Mouse (Mus musculus): ENCODE measurements around the gene Sgo1. TPM values are rescaled to one million over a fixed set of nuclear protein-coding genes. Genes with fewer than 3 reads are reported as not detected.
"Not testable (repeated sequence)": the region's sequence is repeated elsewhere in the genome, so short reads cannot be mapped to it uniquely, and the experiment has no call there.

Gene Sgo1
- polyA plus RNA-seq (2014; fragmentation: Nextera tagmentation; extraction: Ambion mirVana), result 51.3 and 58.5 TPM in 2 replicates

- H3K9ac ChIP-seq (ENCODE audit: low read length), result peak within 1 kb of the TSS; percentile 73
- peak within 1 kb of the TSS; percentile 58 for H3K4me3 ChIP-seq (ENCODE audit: low read depth, low read length)
- ATAC-seq (replicated peaks; ENCODE audit: low FRiP score) (peak; percentile 99), DNase-seq (ENCODE audit: low spot score) (peak; percentile 99)
- peak within 1 kb of the TSS; percentile 91 for H3K27ac ChIP-seq (ENCODE audit: low read depth, low read length)
- H3K27me3 ChIP-seq (ENCODE audit: control insufficient read depth, insufficient read depth, low read length), result no peaks in the 10 kb centered on the region
- peak within 1 kb of the TSS; percentile 58 for H3K4me2 ChIP-seq (ENCODE audit: low read depth, low read length, severe bottlenecking)
- no peaks in the 10 kb centered on the region for H3K9me3 ChIP-seq (ENCODE audit: control insufficient read depth, low read length)
- under 1% methylated on average over 78 of the region's 78 CpGs for WGBS
- H3K4me1 ChIP-seq (replicated peaks; ENCODE audit: control insufficient read depth, insufficient read depth, low read length), result no peaks in the 10 kb centered on the region
- H3K36me3 ChIP-seq (ENCODE audit: control insufficient read depth, insufficient read depth, low read length), result peaks cover 3% of the 10 kb centered on the region; the same call in 1 of the 2 replicates
Observed at GRCm38 (mm10) chr17:53688877-53689802, at the start of gene Sgo1. Gene Sgo1, minus strand, starts transcription at chr17:53689333.

GRCm38 (mm10) chr17:53718916-53719315 is 29.8 kb upstream of the Sgo1 start:
- DNase-seq (ENCODE audit: low spot score); H3K27ac ChIP-seq (ENCODE audit: low read depth, low read length); H3K36me3 ChIP-seq (ENCODE audit: control insufficient read depth, insufficient read depth, low read length); H3K27me3 ChIP-seq (ENCODE audit: control insufficient read depth, insufficient read depth, low read length); H3K4me2 ChIP-seq (ENCODE audit: low read depth, low read length, severe bottlenecking); H3K9ac ChIP-seq (ENCODE audit: low read length); H3K4me3 ChIP-seq (ENCODE audit: low read depth, low read length); H3K4me1 ChIP-seq (replicated peaks; ENCODE audit: control insufficient read depth, insufficient read depth, low read length); H3K9me3 ChIP-seq (ENCODE audit: control insufficient read depth, low read length); ATAC-seq (replicated peaks; ENCODE audit: low FRiP score): not testable (repeated sequence)
- 96% methylated on average over 3 of the region's 3 CpGs for WGBS

DNA sequence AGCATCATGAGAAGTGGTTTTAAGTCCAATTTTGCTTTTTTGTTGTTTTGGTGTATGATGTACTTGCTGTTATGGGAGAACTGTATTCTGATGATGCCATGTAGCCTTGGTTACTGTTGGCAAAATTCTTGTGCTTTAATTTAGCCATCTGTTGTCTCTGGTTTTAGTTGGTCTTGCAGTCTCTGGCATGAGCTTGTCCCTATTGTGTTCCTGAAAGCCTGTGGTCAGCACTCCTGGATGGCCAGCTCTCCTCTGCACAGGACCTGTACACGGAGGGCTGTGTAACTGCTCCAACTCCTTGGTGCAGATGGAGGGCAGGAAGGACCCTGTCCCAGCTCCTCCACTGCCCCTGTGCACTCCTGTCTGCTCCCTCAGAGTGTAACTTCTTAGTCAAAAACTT is 29.3 kb upstream of the Sgo1 start:
- Histone ChIP-seq H3K4me1 (replicated peaks; ENCODE audit: control insufficient read depth, insufficient read depth, low read length) (no peaks in the 10 kb centered on the region), H3K36me3 (ENCODE audit: control insufficient read depth, insufficient read depth, low read length) (no peaks in the 10 kb centered on the region), H3K4me3 (ENCODE audit: low read depth, low read length) (no peak overlapping the region), H3K4me2 (ENCODE audit: low read depth, low read length, severe bottlenecking) (no peak overlapping the region), H3K9me3 (ENCODE audit: control insufficient read depth, low read length) (no peaks in the 10 kb centered on the region), H3K27me3 (ENCODE audit: control insufficient read depth, insufficient read depth, low read length) (no peaks in the 10 kb centered on the region), H3K27ac (ENCODE audit: low read depth, low read length) (no peak overlapping the region), H3K9ac (ENCODE audit: low read length) (no peak overlapping the region)
- DNase-seq (ENCODE audit: low spot score) (no peak), ATAC-seq (replicated peaks; ENCODE audit: low FRiP score) (no peak)
- 100% methylated on average over 1 of the region's 1 CpGs for WGBS

DNA sequence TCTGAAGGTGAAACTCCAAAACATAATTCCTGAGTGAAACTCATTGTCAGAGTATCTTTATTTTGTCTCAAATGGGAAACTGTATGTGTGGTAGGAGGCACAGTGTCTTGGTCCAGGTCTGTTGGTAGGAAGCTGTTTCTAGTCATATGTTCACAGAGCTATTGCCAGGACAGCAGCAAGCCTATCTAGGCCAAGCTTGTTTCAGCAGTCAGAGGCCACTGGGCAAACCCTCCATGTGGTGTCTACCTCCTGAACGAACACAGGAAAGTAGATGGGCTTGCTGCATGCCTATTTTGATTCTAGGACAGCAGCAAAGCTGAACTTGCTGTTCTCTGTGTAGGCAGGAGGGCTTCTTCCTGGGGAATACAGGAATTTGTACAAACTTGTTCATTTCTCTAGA is 26.0 kb upstream of the Sgo1 start:
- not testable (repeated sequence) for H3K4me2 ChIP-seq (ENCODE audit: low read depth, low read length, severe bottlenecking); H3K27ac ChIP-seq (ENCODE audit: low read depth, low read length); H3K4me3 ChIP-seq (ENCODE audit: low read depth, low read length); H3K27me3 ChIP-seq (ENCODE audit: control insufficient read depth, insufficient read depth, low read length); H3K9ac ChIP-seq (ENCODE audit: low read length); DNase-seq (ENCODE audit: low spot score); H3K36me3 ChIP-seq (ENCODE audit: control insufficient read depth, insufficient read depth, low read length); ATAC-seq (replicated peaks; ENCODE audit: low FRiP score); H3K9me3 ChIP-seq (ENCODE audit: control insufficient read depth, low read length); H3K4me1 ChIP-seq (replicated peaks; ENCODE audit: control insufficient read depth, insufficient read depth, low read length)
- WGBS, result 73% methylated on average over 1 of the region's 1 CpGs

- Histone ChIP-seq H3K36me3 (ENCODE audit: control insufficient read depth, insufficient read depth, low read length) (no peaks in the 10 kb centered on the region), H3K4me1 (replicated peaks; ENCODE audit: control insufficient read depth, insufficient read depth, low read length) (no peaks in the 10 kb centered on the region), H3K9me3 (ENCODE audit: control insufficient read depth, low read length) (no peaks in the 10 kb centered on the region), H3K4me3 (ENCODE audit: low read depth, low read length) (no peak overlapping the region), H3K9ac (ENCODE audit: low read length) (no peak overlapping the region), H3K27me3 (ENCODE audit: control insufficient read depth, insufficient read depth, low read length) (no peaks in the 10 kb centered on the region), H3K27ac (ENCODE audit: low read depth, low read length) (no peak overlapping the region), H3K4me2 (ENCODE audit: low read depth, low read length, severe bottlenecking) (no peak overlapping the region)
- 67% methylated on average over 1 of the region's 1 CpGs for WGBS
- DNase-seq (ENCODE audit: low spot score) (no peak), ATAC-seq (replicated peaks; ENCODE audit: low FRiP score) (no peak)
Observed at GRCm38 (mm10) chr17:53714453-53714852, 25.3 kb upstream of the Sgo1 start.

DNA sequence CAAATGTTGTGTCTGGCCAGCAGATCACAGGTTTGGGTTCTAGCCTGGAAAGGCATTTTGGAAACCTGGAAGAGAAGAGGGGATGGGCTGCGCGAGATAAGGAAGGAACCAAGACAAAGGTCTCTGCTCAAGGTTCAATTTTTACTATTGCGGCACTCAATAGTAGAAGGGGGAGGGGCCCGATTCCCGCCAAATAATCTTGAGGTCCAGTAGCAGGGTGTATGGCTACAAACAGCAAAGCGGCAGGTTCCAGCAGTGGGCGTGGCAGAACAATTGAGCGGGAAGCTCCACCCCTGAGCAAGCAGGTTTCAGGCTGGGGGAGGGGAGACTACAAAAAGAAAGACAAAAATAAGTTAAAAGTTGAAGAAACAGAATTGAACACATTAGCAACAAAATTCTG is 8.4 kb upstream of the Sgo1 start:
- not testable (repeated sequence) for H3K36me3 ChIP-seq (ENCODE audit: control insufficient read depth, insufficient read depth, low read length); H3K9ac ChIP-seq (ENCODE audit: low read length); H3K9me3 ChIP-seq (ENCODE audit: control insufficient read depth, low read length); H3K27me3 ChIP-seq (ENCODE audit: control insufficient read depth, insufficient read depth, low read length); H3K4me3 ChIP-seq (ENCODE audit: low read depth, low read length); ATAC-seq (replicated peaks; ENCODE audit: low FRiP score); H3K27ac ChIP-seq (ENCODE audit: low read depth, low read length); H3K4me2 ChIP-seq (ENCODE audit: low read depth, low read length, severe bottlenecking); DNase-seq (ENCODE audit: low spot score); H3K4me1 ChIP-seq (replicated peaks; ENCODE audit: control insufficient read depth, insufficient read depth, low read length)
- 91% methylated on average over 8 of the region's 8 CpGs for WGBS

DNA sequence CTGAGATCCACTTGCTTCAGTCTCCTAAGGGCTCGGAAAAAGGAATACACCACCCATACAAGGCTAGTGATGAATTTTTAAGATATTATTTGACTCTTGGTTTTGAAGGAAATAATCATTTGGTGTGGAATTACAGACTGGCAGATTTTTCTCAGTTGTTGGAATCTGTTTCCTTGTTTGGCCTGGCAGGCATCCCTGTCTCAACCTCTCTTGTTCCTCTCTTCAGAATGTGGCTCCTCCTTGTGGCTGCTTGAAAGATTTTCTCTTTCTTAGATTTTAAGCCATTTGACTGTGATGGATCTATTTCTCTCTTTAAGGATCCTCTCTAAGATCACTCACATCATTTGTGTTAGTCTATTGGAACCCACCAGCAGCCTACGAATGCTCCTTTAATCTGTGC is 4.9 kb upstream of the Sgo1 start:
- Histone ChIP-seq H3K4me1 (replicated peaks; ENCODE audit: control insufficient read depth, insufficient read depth, low read length) (no peaks in the 10 kb centered on the region), H3K4me3 (ENCODE audit: low read depth, low read length) (no peak overlapping the region), H3K27me3 (ENCODE audit: control insufficient read depth, insufficient read depth, low read length) (no peaks in the 10 kb centered on the region), H3K27ac (ENCODE audit: low read depth, low read length) (no peak overlapping the region), H3K9ac (ENCODE audit: low read length) (no peak overlapping the region), H3K4me2 (ENCODE audit: low read depth, low read length, severe bottlenecking) (no peak overlapping the region), H3K9me3 (ENCODE audit: control insufficient read depth, low read length) (no peaks in the 10 kb centered on the region), H3K36me3 (ENCODE audit: control insufficient read depth, insufficient read depth, low read length) (no peaks in the 10 kb centered on the region)
- ATAC-seq (replicated peaks; ENCODE audit: low FRiP score) (no peak), DNase-seq (ENCODE audit: low spot score) (no peak)
- WGBS, result 77% methylated on average over 2 of the region's 2 CpGs

- Histone ChIP-seq H3K9me3 (ENCODE audit: control insufficient read depth, low read length) (no peaks in the 10 kb centered on the region), H3K27me3 (ENCODE audit: control insufficient read depth, insufficient read depth, low read length) (no peaks in the 10 kb centered on the region), H3K27ac (ENCODE audit: low read depth, low read length) (peak overlapping the region; percentile 91), H3K4me1 (replicated peaks; ENCODE audit: control insufficient read depth, insufficient read depth, low read length) (no peaks in the 10 kb centered on the region), H3K4me2 (ENCODE audit: low read depth, low read length, severe bottlenecking) (peak overlapping the region; percentile 58), H3K9ac (ENCODE audit: low read length) (peak overlapping the region; percentile 70), H3K4me3 (ENCODE audit: low read depth, low read length) (peak overlapping the region; percentile 58), H3K36me3 (ENCODE audit: control insufficient read depth, insufficient read depth, low read length) (peaks cover 3% of the 10 kb centered on the region; the same call in 1 of the 2 replicates)
- ATAC-seq (replicated peaks; ENCODE audit: low FRiP score), result no peak
- 30% methylated on average over 7 of the region's 7 CpGs for WGBS
- DNase-seq (ENCODE audit: low spot score), result no peak
Observed at GRCm38 (mm10) chr17:53689946-53690345, 813 bp upstream of the Sgo1 start.
